Mouse (Mus musculus) fibroblast of lung, adult 2 months (primary cell): ENCODE data around the gene Ccnl2.

Experiments used
- DNase-seq: peaks from one replicate; pipeline ENCODE4 v3.0.0-alpha.2; 2011; ENCODE audit warnings: low read depth

The Ccnl2 gene

GRCm38 (mm10) chr4:155790021-155790489 lies 22.2 kb upstream of the Ccnl2 start, which contains the start of gene Ankrd65:
Gene Ankrd65 (plus strand): TSS chr4:155790439.
- DNase-seq, result no peak

GRCm38 (mm10) chr4:155790650-155791161 lies 21.6 kb upstream of the Ccnl2 start:
- DNase-seq, result no peak

GRCm38 (mm10) chr4:155791240-155791933 lies 20.9 kb upstream of the Ccnl2 start:
- DNase-seq, result no peak

GRCm38 (mm10) chr4:155793730-155794129 lies 18.6 kb upstream of the Ccnl2 start:
- no peak for DNase-seq

GRCm38 (mm10) chr4:155802075-155802474 lies 10.2 kb upstream of the Ccnl2 start:
- DNase-seq, result no peak

- no peak for DNase-seq
These were observed 9.4 kb upstream of the Ccnl2 start, which contains the start of gene Mrpl20 for GRCm38 (mm10) chr4:155802741-155803339. Gene Mrpl20 (plus strand): TSS chr4:155802878.

- peak; percentile 70 for DNase-seq
These were observed 8.8 kb upstream of the Ccnl2 start for GRCm38 (mm10) chr4:155803340-155804041.

GRCm38 (mm10) chr4:155807841-155808240 lies 4.4 kb upstream of the Ccnl2 start:
- DNase-seq, result no peak

GRCm38 (mm10) chr4:155812665-155813181 lies 434 bp downstream of the Ccnl2 start:
- no peak for DNase-seq

- DNase-seq, result no peak
These were observed 5.2 kb downstream of the Ccnl2 start for GRCm38 (mm10) chr4:155817533-155817932.

- no peak for DNase-seq
These were observed 8.7 kb downstream of the Ccnl2 start for GRCm38 (mm10) chr4:155821025-155821424.

- no peak for DNase-seq
These were observed 11.2 kb downstream of the Ccnl2 start for GRCm38 (mm10) chr4:155823443-155823842.

- DNase-seq, result no peak
These were observed 17.6 kb downstream of the Ccnl2 start for GRCm38 (mm10) chr4:155829866-155830265.

- no peak for DNase-seq
These were observed 18.3 kb downstream of the Ccnl2 start for GRCm38 (mm10) chr4:155830596-155830995.

- DNase-seq, result peak; percentile 86
These were observed 19.0 kb downstream of the Ccnl2 start, which contains the start of gene Aurkaip1 for GRCm38 (mm10) chr4:155831205-155831766. Gene Aurkaip1 (plus strand): TSS chr4:155831272.

- DNase-seq, result no peak
These were observed 19.5 kb downstream of the Ccnl2 start for GRCm38 (mm10) chr4:155831831-155832230.

- DNase-seq, result no peak
These were observed 20.0 kb downstream of the Ccnl2 start for GRCm38 (mm10) chr4:155832321-155832720.

- DNase-seq, result no peak
These were observed 20.9 kb downstream of the Ccnl2 start for GRCm38 (mm10) chr4:155833234-155833633.

- peak; percentile 67 for DNase-seq
These were observed 21.5 kb downstream of the Ccnl2 start for GRCm38 (mm10) chr4:155833836-155834235.

GRCm38 (mm10) chr4:155837404-155838010 lies 25.2 kb downstream of the Ccnl2 start:
- DNase-seq, result peak; percentile 89
